Mouse (Mus musculus) myocyte (in vitro differentiated cells): ENCODE results near the gene Rtn4r. TPM values are rescaled to one million over a fixed set of nuclear protein-coding genes. Genes with fewer than 3 reads are reported as not detected.
A peak's percentile ranks its signal among the peaks of the same experiment; 100 is the strongest.

ENCODE experiments used
- H3K27me3 ChIP-seq: one replicate; pipeline ENCODE4 v1.6.1; 2011; ENCODE audit not compliant: control insufficient read depth, insufficient read depth, insufficient read length
- H3K36me3 ChIP-seq: one replicate; pipeline ENCODE4 v1.6.1; 2011; ENCODE audit not compliant: control insufficient read depth, insufficient read depth
- H3K4me2 ChIP-seq: one replicate; pipeline ENCODE4 v1.6.1; 2011; ENCODE audit warnings: low read depth, control low read depth
- H3K4me3 ChIP-seq: one replicate; pipeline ENCODE4 v1.5.1; 2011; ENCODE audit warnings: mild to moderate bottlenecking, control low read depth, moderate library complexity
- H3K79me2 ChIP-seq: one replicate; pipeline ENCODE4 v1.6.1; 2011; ENCODE audit not compliant: control insufficient read depth, insufficient read depth
- H3ac ChIP-seq: one replicate; pipeline ENCODE4 v1.6.1; 2011; ENCODE audit not compliant: control insufficient read depth, insufficient read length
- CEBPB ChIP-seq: IDR thresholded peaks from 2 replicates; pipeline ENCODE4 v1.6.1; 2011; ENCODE audit warnings: mild to moderate bottlenecking, moderate library complexity; ENCODE audit not compliant: poor library complexity, insufficient read depth, severe bottlenecking
- E2F4 ChIP-seq: IDR thresholded peaks from one replicate; pipeline ENCODE4 v1.6.1; 2011; ENCODE audit warnings: mild to moderate bottlenecking, control low read depth, moderate library complexity; ENCODE audit not compliant: insufficient read depth
- MAX ChIP-seq: IDR thresholded peaks from one replicate; pipeline ENCODE4 v1.6.1; 2011; ENCODE audit warnings: low read depth, mild to moderate bottlenecking, control low read depth
- MYOD1 ChIP-seq, 3 experiments: IDR thresholded peaks; one replicate each; pipeline ENCODE4 v1.6.1; 2011; ENCODE audit warnings: control low read depth in 2 of 3, low read depth in 2 of 3, mild to moderate bottlenecking in 2 of 3, moderate library complexity in 1 of 3; ENCODE audit not compliant: insufficient read length in 2 of 3, control insufficient read depth in 1 of 3
- MYOG ChIP-seq, 3 experiments: IDR thresholded peaks; one replicate each; pipeline ENCODE4 v1.6.1; 2011; ENCODE audit warnings: control low read depth in 2 of 3, low read depth in 2 of 3, mild to moderate bottlenecking in 2 of 3; ENCODE audit not compliant: insufficient read length in 2 of 3, control insufficient read depth in 1 of 3, insufficient read depth in 1 of 3
- POLR2A ChIP-seq: IDR thresholded peaks from one replicate; pipeline ENCODE4 v1.6.1; 2011; ENCODE audit warnings: low read depth, mild to moderate bottlenecking, control low read depth, moderate library complexity; ENCODE audit not compliant: insufficient read length
- POLR2AphosphoS2 ChIP-seq: IDR thresholded peaks from one replicate; pipeline ENCODE4 v1.6.1; 2011; ENCODE audit warnings: low read depth, control low read depth; ENCODE audit not compliant: insufficient read length
- REST ChIP-seq: IDR thresholded peaks from one replicate; pipeline ENCODE4 v1.6.1; 2011; ENCODE audit warnings: mild to moderate bottlenecking, control low read depth, moderate library complexity; ENCODE audit not compliant: insufficient read depth, insufficient read length
- SRF ChIP-seq: IDR thresholded peaks from one replicate; pipeline ENCODE4 v1.6.1; 2011; ENCODE audit warnings: low read depth; ENCODE audit not compliant: control insufficient read depth, insufficient read length
- TCF12 ChIP-seq: IDR thresholded peaks from one replicate; pipeline ENCODE4 v1.6.1; 2011; ENCODE audit warnings: mild to moderate bottlenecking, control low read depth; ENCODE audit not compliant: poor library complexity, insufficient read depth, severe bottlenecking
- TCF3 ChIP-seq: IDR thresholded peaks from one replicate; pipeline ENCODE4 v1.6.1; 2011; ENCODE audit warnings: low read depth, control low read depth; ENCODE audit not compliant: insufficient read length
- USF1 ChIP-seq: IDR thresholded peaks from one replicate; pipeline ENCODE4 v1.6.1; 2011; ENCODE audit warnings: low read depth, mild to moderate bottlenecking, control low read depth, moderate library complexity
- polyA plus RNA-seq: library from polyadenylated mRNA; unstranded; fragments of >200 nt; fragmentation: generic; extraction: Trizol; gene quantifications from one replicate; pipeline ENCODE4 v1.2.1, GENCODE M21; 2012; ENCODE audit warnings: missing spikeins

Gene Rtn4r
- polyA plus RNA-seq, 1 experiment: 0.26 TPM

DNA sequence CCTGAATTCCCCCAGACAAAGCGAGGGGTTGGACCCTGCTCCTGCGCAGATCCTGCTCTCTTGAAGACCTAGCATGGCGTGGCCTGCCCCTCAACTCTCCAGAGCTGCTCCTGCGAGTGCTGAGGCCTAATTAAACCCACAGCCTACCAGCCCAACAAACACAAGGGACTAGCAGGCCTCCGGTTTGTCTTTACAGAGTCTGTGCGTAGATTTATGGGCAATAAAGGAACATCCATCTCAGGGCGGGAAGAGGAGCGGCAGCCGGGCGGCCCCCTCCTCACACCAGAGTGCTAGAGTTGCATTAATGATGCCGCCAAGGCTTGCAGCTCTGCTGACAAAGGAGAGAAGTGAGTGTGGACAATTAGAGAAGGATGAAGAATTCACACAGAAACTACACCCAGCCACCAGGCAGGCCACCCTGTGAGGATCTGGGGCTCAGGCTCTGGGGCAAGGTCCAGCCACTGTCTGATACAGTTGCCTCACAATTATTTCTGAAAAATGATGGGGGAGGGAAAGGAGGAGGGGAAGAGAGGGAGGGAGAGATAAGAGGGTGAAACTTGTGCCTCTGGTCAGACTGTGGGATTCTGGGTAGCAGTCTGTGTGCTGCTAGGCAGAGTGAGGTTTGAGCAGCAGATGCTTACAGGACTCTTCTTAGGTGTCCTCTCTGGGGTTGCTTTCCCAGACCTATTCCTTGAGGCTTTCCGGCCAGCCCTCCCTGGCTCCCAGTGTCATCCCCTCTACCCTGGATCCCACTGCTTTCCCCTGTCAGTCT, 29.3 kb downstream of the Rtn4r start:
- Histone ChIP-seq H3K27me3 (peaks cover 9% of the 10 kb centered on the region), H3K4me2 (no peak overlapping the region), H3ac (no peak overlapping the region), H3K36me3 (no peaks in the 10 kb centered on the region), H3K4me3 (no peak overlapping the region), H3K79me2 (no peaks in the 10 kb centered on the region)
- TF ChIP-seq CEBPB (no peak), MYOG (IDR thresholded peaks at IDR 0.05; ENCODE audit: control insufficient read depth in 1 of 3, insufficient read depth in 1 of 3, insufficient read length in 2 of 3, low read depth in 2 of 3) (no peak), TCF12 (no peak), USF1 (no peak), MAX (no peak), POLR2AphosphoS2 (no peak), REST (no peak), E2F4 (no peak), MYOD1 (IDR thresholded peaks at IDR 0.05; ENCODE audit: control insufficient read depth in 1 of 3, insufficient read length in 2 of 3, low read depth in 2 of 3) (no peak), POLR2A (no peak), TCF3 (no peak), SRF (no peak)

DNA sequence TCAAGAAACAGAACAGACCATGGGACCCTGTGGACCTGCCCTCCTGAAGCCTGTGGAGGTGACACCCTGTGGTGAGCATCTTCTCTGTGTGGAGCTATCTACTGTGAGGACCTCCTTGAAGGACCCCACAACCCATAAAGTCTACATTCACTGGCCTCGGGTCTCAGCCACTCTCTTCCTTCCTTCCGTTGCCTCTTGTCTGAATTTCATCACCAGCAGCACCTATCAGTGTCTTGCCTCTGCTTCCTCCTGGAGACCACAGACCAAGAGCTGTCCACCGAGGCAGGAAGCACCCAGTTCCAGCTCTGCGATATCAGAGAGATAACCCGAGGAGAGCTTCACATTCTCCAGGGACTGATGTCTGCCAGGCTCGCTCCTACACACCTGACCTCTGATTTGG, 31.8 kb downstream of the Rtn4r start:
- no peaks in the 10 kb centered on the region for H3K27me3 ChIP-seq
- no peak for TF ChIP-seq TCF3
- TF ChIP-seq CEBPB: no peak
- no peak for TF ChIP-seq E2F4
- no peak for TF ChIP-seq USF1
- TF ChIP-seq POLR2A: no peak
- TF ChIP-seq TCF12: no peak
- TF ChIP-seq REST: no peak
- TF ChIP-seq POLR2AphosphoS2: no peak
- TF ChIP-seq MYOG (IDR thresholded peaks at IDR 0.05; ENCODE audit: control insufficient read depth in 1 of 3, insufficient read depth in 1 of 3, insufficient read length in 2 of 3, low read depth in 2 of 3): no peak
- TF ChIP-seq SRF: no peak
- H3K4me2 ChIP-seq: no peak overlapping the region
- no peak overlapping the region for H3K4me3 ChIP-seq
- H3ac ChIP-seq: no peak overlapping the region
- no peaks in the 10 kb centered on the region for H3K79me2 ChIP-seq
- H3K36me3 ChIP-seq: no peaks in the 10 kb centered on the region

DNA sequence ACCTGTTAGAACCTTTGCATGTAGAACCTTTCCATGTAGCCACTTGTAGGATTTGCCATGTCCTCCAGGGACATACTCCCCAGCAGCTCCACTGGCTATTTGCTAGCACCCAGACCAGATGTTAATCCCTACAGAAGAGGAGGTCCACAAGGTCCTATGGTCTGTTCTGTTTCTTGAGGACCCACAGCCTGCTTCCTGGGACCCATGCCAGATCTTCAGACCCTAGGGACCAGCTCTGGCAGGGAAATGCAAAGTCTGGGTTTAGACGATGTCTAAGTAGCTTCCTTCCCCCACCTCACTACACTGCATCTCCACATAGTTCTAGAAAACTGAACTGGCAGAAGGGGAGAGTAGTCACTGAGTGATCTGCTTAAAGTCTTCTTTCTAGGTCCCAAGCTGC, 32.3 kb downstream of the Rtn4r start:
- TF ChIP-seq CEBPB (no peak), MYOD1 (IDR thresholded peaks at IDR 0.05; ENCODE audit: control insufficient read depth in 1 of 3, insufficient read length in 2 of 3, low read depth in 2 of 3) (no peak), TCF12 (no peak), SRF (no peak), REST (no peak), TCF3 (no peak), E2F4 (no peak), POLR2A (no peak), MYOG (IDR thresholded peaks at IDR 0.05; ENCODE audit: control insufficient read depth in 1 of 3, insufficient read depth in 1 of 3, insufficient read length in 2 of 3, low read depth in 2 of 3) (no peak), POLR2AphosphoS2 (no peak), MAX (no peak), USF1 (no peak)

GRCm38 (mm10) chr16:18160514-18160913, 33.1 kb downstream of the Rtn4r start:
- no peak for TF ChIP-seq MAX
- no peak for TF ChIP-seq MYOG (IDR thresholded peaks at IDR 0.05; ENCODE audit: control insufficient read depth in 1 of 3, insufficient read depth in 1 of 3, insufficient read length in 2 of 3, low read depth in 2 of 3)
- no peak for TF ChIP-seq E2F4
- TF ChIP-seq SRF: no peak
- no peak for TF ChIP-seq MYOD1 (IDR thresholded peaks at IDR 0.05; ENCODE audit: control insufficient read depth in 1 of 3, insufficient read length in 2 of 3, low read depth in 2 of 3)
- no peak for TF ChIP-seq CEBPB
- TF ChIP-seq REST: no peak
- TF ChIP-seq USF1: no peak
- no peak for TF ChIP-seq TCF12
- no peak for TF ChIP-seq POLR2A
- H3K36me3 ChIP-seq: no peaks in the 10 kb centered on the region
- no peak overlapping the region for H3ac ChIP-seq

More for the DNA sequence above, 32.3 kb downstream of the Rtn4r start:
- Histone ChIP-seq H3K36me3 (no peaks in the 10 kb centered on the region), H3K4me3 (no peak overlapping the region), H3ac (no peak overlapping the region), H3K4me2 (no peak overlapping the region), H3K27me3 (no peaks in the 10 kb centered on the region), H3K79me2 (no peaks in the 10 kb centered on the region)

DNA sequence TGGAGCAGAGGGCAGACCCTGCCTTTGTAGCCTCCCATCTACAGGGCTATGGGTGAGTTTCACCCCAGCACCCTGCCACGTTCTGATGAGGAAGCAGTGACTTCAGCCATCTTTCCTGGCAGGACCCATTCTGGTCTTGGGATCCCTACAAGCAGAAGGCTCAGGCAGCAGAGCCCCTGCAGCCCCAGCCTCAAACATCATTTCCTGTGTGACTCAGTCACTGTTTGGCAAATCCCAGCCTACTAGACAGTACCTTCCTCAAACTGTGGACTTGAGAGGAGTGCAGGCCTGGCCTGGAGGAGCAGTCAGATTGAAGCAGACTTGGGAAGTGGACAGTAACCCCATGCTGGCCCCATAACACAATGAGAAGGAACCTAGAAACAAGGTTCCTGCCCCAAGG, 33.7 kb downstream of the Rtn4r start:
- TF ChIP-seq POLR2AphosphoS2 (no peak), TCF12 (no peak), MAX (no peak), USF1 (no peak), MYOD1 (IDR thresholded peaks at IDR 0.05; ENCODE audit: control insufficient read depth in 1 of 3, insufficient read length in 2 of 3, low read depth in 2 of 3) (no peak), POLR2A (no peak), TCF3 (no peak), SRF (no peak), CEBPB (no peak), E2F4 (no peak), MYOG (IDR thresholded peaks at IDR 0.05; ENCODE audit: control insufficient read depth in 1 of 3, insufficient read depth in 1 of 3, insufficient read length in 2 of 3, low read depth in 2 of 3) (no peak), REST (no peak)
- peak overlapping the region; percentile 35 for H3K4me2 ChIP-seq
- peaks cover 4% of the 10 kb centered on the region for H3K27me3 ChIP-seq
- no peak overlapping the region for H3K4me3 ChIP-seq
- no peaks in the 10 kb centered on the region for H3K79me2 ChIP-seq
- H3K36me3 ChIP-seq: no peaks in the 10 kb centered on the region
- H3ac ChIP-seq: no peak overlapping the region

More at GRCm38 (mm10) chr16:18160514-18160913, 33.1 kb downstream of the Rtn4r start:
- no peaks in the 10 kb centered on the region for H3K27me3 ChIP-seq
- H3K79me2 ChIP-seq: no peaks in the 10 kb centered on the region
- peak overlapping the region; percentile 35 for H3K4me2 ChIP-seq
- no peak overlapping the region for H3K4me3 ChIP-seq
